Mouse (Mus musculus) testis, postnatal 14 days (tissue): ENCODE measurements around the gene Patj.
A peak's percentile ranks its signal among the peaks of the same experiment; 100 is the strongest.

ENCODE experiments used
- DNase-seq: peaks from one replicate; pipeline ENCODE4 v3.0.0; 2021; ENCODE audit warnings: low spot score

The Patj gene

DNA sequence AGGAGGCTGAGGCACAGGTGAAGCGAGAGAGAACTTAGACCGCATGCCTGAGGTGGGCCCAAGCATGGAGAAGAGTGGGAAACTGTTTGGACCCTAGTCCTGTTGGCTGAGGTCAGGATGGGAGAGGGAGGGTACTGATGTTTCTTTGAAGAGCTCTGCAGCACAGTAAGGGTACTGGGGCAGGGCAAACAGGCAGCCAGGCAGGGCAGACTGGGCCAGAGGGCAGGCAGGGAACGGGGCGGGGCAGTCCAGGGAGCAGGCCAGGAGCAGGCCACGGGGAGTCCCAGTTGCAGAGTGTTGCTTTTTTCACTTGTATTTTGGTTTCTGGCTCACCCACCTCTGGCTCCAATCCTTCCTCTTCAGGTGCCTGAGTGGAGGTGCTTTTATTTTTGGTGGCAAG lies 114.4 kb downstream of the Patj start:
- no peak for DNase-seq

DNA sequence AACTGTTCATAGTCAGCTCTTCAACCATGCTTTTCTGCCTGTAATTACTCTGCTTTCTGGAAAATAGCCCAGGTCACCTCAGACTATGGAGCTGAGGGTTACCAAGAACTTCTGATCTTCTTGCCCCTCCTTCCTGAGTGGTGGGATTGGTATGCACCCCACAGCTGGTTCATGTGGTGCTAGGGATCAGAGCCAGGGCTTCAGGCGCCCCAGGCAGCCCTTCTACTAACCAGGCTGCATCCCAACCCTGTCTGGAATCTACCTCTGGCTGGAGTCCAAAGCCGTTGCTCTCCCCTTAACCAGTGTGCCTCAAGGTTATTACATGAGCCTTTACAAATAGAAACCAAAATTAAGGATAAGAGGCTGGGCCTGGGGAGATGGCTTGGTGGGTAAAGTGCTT lies 115.7 kb downstream of the Patj start:
- peak; percentile 36 for DNase-seq

- DNase-seq, result no peak
Observed at GRCm38 (mm10) chr4:98511964-98512743, 116.6 kb downstream of the Patj start.

- no peak for DNase-seq
Observed at GRCm38 (mm10) chr4:98520492-98520891, 124.9 kb downstream of the Patj start.

- no peak for DNase-seq
Observed at GRCm38 (mm10) chr4:98524525-98524924, 128.9 kb downstream of the Patj start.

DNA sequence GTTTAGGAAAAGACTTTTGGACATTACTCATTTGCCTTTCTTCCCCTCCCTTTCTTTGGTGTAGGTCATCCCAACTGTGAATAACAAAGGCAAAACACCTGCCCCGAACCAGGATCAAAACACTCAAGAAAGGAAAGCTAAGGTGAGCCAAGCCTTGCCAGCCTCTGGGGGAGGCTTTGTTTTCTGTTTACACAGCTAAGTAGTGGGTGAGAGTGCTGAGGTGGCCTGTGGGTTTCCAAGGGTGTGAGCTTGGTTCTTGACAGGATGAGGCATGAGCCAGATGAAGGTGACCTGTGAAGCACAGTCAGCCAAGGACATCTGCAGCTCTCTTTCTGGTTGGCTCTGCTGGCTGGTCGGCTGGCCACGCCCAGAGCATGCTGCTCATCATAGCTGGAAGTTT lies 139.9 kb downstream of the Patj start:
- no peak for DNase-seq

- no peak for DNase-seq
Observed at GRCm38 (mm10) chr4:98541591-98541990, 146.0 kb downstream of the Patj start.

- no peak for DNase-seq
Observed at GRCm38 (mm10) chr4:98543001-98543400, 147.4 kb downstream of the Patj start.

DNA sequence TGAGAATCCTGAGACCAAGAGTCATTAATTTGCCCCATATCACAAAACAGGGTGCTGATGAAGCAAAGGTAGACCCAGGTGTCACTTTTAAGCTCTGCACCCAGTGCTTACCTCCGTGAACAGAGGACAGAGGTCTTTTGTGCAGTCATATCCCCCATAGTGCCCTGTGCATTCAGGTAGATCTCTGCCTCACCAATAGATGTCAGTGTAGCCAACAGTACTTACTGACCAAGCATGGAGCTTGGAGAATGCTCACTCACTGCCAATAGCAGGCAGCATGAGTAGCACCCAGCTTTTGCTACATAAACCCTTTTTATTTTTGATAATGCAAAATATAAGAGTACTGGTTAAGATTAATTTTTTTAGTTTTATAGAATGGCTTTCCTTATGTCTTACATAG lies 149.8 kb downstream of the Patj start:
- DNase-seq, result no peak

DNA sequence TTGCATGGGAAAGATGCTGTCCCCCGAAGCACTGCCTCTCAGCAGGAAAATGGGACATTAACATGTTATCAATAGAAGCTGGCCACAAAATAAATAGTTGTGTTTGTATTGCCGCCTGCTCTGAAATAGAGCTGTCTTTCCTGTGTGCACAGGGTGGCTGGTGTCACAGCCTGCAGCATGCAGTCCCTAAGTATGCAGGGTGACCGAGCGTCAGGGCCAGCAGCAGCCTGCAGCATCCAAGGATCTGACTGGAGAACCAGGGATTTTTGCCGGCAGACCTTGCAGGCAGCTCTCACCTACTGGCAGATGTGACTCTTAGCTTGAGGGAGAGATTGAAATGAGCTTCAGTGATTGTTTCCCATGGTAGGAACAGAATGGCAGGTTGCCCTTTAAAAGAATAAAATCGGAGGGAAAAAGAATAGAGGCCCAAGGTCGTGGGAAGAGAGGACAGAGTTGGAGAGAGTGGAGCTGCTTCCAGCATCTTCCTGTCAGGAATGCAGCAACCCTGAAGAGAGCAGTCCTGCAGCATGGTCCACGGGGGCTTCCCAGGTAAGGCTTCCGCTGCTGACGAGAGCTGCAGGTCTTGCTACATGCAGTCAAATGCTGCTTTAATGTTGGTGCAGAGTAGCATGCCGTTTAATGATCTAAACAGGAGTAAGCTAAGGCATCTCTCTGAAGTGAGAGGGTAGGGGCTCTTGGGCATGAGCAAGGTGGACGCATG lies 151.0 kb downstream of the Patj start:
- no peak for DNase-seq

GRCm38 (mm10) chr4:98549491-98549890 lies 153.9 kb downstream of the Patj start:
- DNase-seq, result no peak

DNA sequence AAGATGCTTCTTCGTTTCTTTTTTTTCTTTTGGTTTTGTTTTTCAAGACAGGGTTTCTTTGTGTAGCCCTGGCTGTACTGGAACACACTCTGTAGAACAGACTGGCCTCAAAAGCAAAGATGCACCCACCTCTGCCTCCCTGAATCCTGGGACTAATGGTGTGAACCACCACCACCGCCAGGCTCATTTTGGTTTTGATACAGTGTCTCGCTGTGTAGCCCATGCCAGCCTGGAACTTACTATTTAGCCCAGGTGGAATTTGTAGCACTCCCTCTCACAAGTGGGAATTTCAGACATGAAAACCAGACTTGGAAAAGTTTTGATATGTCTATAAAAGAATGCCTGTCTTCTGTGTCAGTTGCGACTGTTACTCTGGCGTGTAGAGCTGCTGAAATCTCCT lies 154.5 kb downstream of the Patj start:
- DNase-seq, result peak; percentile 29

DNA sequence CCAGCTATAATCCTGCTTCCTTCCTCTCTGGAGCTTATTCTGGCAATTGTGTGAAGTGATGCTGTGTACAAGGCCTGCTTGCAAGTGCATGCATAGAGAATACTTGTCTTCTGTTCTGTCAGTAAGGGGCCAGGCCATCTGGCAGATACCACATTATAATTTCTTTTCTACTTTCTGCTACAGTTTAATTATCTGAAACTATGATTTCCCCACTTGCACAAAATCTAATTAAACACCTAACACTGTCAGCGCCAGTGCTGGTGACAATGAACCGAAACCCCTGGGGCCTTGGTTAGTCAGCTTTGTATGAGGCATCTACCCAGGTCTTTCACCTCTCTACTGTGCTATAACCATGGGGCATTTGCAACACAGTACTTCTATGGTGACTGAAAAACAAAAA lies 160.1 kb downstream of the Patj start:
- DNase-seq, result no peak

DNA sequence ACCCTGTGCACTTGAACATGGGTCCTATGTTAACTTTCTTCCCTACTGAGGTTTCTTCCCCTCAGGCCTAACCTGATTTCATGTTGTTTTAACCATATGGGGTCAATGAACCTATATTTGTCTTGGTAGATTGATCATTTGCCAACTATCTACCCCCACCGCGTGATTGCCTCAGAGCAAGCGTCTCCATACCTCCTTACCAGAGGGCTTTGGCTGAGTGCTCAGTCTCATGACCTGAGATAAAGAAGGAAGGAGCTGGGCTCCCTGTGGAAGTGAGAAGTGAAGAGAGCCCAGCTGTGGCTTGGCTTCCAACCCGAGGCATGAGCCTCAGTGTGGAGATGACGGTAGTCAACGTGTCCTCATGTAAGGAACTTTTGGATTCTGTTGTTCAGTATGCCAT lies 160.9 kb downstream of the Patj start:
- no peak for DNase-seq

GRCm38 (mm10) chr4:98557192-98557591 lies 161.6 kb downstream of the Patj start:
- no peak for DNase-seq

DNA sequence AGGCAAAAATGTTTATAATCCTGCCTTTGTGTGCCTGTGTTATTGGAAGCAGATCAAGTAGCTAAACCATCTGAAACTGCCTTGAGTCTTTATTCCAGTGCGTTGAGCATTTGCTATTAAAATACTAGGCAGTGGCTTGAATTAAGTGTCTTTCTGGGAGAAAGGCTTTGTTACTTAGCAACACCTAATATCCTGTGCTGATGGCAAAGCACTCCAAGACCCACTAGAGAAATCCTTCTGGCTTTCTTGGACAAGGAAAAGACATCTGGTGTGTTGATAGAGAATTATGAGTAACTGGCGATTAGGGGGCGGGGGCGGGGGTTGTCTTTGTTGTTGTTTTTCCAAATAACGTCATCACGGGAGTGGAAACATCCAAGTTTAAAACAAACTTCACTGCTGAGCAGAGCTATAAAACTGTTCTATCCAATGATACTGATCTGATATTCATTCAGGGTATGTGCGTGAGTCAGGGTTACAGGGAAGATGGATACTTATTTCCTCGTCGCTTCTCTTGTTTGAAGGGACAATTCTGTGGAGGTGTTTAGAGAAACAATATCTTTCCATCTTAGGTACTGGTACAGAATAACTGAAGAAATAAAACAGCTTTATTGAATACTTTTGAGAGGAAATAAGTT lies 164.7 kb downstream of the Patj start:
- no peak for DNase-seq

DNA sequence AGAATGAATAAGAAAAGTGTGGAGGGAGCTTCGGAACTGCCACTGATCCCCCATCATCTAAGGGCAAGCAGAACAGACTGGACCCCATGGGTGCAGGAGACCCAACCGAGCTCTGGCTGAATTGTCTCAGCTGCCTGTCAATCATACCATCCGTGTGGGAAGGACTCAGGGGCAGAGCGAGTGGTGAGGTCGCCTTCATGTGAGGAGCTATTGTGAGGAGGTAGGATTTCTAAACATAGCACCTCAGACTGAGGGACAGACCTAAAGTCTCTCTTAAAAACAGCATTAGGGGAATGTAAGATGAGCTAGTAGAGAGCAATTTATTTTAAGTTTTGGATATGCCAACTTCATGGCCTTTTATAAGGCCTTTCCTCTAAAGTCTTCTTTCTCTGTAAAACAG lies 167.5 kb downstream of the Patj start:
- DNase-seq, result no peak

DNA sequence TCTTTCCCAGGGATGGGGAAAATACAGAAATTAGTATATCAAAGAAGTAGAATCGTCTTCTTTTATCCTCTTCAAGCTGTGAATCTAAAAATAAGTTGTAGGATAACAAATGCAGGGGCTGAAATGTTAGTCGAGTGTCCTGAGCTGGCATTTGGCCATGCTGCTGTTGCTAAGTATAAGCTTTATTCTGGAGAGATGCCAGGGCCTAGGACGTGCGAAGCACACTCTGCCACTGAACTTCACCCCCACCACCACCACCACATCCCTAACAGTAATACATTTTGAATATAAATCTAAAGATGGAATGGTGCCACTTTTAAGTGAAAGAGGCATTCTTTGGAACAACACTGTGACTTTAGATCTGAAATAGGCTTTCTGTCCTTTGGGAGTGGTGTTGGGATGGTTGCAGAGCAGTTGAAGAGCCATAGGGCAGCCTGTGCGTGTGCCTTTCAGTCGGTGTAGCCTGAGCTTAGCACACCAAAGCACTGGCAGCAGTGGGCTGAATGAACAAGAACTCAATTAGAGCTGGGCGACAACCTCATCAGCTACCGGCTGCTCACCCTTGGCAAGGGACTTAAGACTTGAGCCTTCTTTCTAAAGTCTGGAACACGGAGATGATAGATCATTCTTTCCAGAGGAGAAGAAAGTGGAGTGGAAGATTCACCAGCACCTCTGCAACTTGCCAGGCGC lies 168.1 kb downstream of the Patj start:
- no peak for DNase-seq

GRCm38 (mm10) chr4:98564196-98564865 lies 168.7 kb downstream of the Patj start:
- no peak for DNase-seq

DNA sequence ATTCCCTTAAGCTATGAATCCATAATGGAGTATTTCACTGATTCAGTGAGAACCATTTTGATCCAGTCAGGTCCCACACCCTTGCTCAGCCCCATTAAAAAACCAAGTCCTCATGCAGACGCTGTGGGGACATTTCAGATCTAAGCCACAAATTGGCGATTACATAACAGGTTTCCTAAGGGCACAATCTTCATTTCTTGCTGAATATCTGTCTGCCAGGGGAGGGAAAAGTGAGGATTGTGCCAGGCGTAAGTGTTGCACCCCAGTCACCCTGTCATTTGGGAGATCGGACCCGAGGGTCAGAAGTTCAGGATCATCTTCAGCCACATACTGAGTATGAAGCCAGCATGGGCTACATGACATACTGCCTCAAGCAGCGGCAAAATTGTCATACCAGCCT lies 171.2 kb downstream of the Patj start:
- DNase-seq, result no peak

- no peak for DNase-seq
Observed at GRCm38 (mm10) chr4:98567457-98567856, 171.9 kb downstream of the Patj start.

DNA sequence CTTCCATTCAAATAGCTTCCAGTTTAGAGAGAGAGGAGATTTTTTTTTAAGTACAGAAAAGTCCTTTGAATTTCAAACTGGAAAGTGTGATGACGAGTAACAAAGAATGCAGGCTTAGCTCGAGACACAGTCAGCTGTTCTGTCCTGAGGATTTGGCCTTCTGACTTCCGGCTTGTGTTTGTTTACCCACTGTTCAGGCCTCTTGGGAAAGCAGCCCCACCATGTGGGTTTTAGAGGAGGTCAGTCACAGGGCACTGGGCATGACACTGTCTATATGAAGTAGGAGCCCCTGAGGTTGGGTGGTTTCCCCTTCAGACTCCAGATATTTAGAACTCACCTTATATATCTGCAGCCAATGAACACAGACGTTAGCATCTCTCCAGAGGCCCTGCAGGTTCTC lies 174.3 kb downstream of the Patj start:
- DNase-seq, result no peak
